Mouse (Mus musculus): Measurements from ENCODE around the gene Prox2. TPM values are rescaled to one million over a fixed set of nuclear protein-coding genes. Genes with fewer than 3 reads are reported as not detected.

Prox2 gene
- polyA plus RNA-seq, 1 experiment = 2.9 TPM

GRCm38 (mm10) chr12:85077100-85077499 is 33.5 kb downstream of the Prox2 start:
- 85% methylated on average over 3 of the region's 3 CpGs for WGBS
- Histone ChIP-seq H3K4me3 (replicated peaks; ENCODE audit: control insufficient read depth, low read depth, low read length) (no peak overlapping the region), H3K27ac (ENCODE audit: control insufficient read depth, insufficient read depth, low read depth, low read length, poor library complexity) (no peak overlapping the region), H3K4me1 (ENCODE audit: control insufficient read depth, insufficient read depth, low read length) (no peaks in the 10 kb centered on the region)
- TF ChIP-seq POLR2A (IDR thresholded peaks at IDR 0.05; ENCODE audit: borderline replicate concordance, control insufficient read depth, low read depth, low read length) (no peak), CTCF (IDR thresholded peaks at IDR 0.05; ENCODE audit: control insufficient read depth, insufficient read depth, low read length) (no peak)

- no peak for TF ChIP-seq POLR2A (IDR thresholded peaks at IDR 0.05; ENCODE audit: borderline replicate concordance, control insufficient read depth, low read depth, low read length)
- no peak for TF ChIP-seq CTCF (IDR thresholded peaks at IDR 0.05; ENCODE audit: control insufficient read depth, insufficient read depth, low read length)
- Histone ChIP-seq H3K27ac (ENCODE audit: control insufficient read depth, insufficient read depth, low read depth, low read length, poor library complexity) (no peak overlapping the region), H3K4me3 (replicated peaks; ENCODE audit: control insufficient read depth, low read depth, low read length) (no peak overlapping the region), H3K4me1 (ENCODE audit: control insufficient read depth, insufficient read depth, low read length) (no peaks in the 10 kb centered on the region)
Measured at GRCm38 (mm10) chr12:85071043-85071442, 39.5 kb downstream of the Prox2 start.

- no peak overlapping the region for H3K27ac ChIP-seq (ENCODE audit: control insufficient read depth, insufficient read depth, low read depth, low read length, poor library complexity)
- WGBS = 73% methylated on average over 6 of the region's 6 CpGs
- no peak overlapping the region for H3K4me3 ChIP-seq (replicated peaks; ENCODE audit: control insufficient read depth, low read depth, low read length)
- TF ChIP-seq POLR2A (IDR thresholded peaks at IDR 0.05; ENCODE audit: borderline replicate concordance, control insufficient read depth, low read depth, low read length) = no peak
- no peak for TF ChIP-seq CTCF (IDR thresholded peaks at IDR 0.05; ENCODE audit: control insufficient read depth, insufficient read depth, low read length)
- H3K4me1 ChIP-seq (ENCODE audit: control insufficient read depth, insufficient read depth, low read length) = no peaks in the 10 kb centered on the region
Measured at GRCm38 (mm10) chr12:85051218-85051617, 59.3 kb downstream of the Prox2 start.

Other genes starting within 250 kb of the Prox2 start
- 2.7 and 6.9 TPM in 2 replicates for gene Ltbp2, start 234.2 kb downstream of the Prox2 start, polyA plus RNA-seq (2011; ENCODE audit: insufficient read depth, insufficient read length, low replicate concordance, missing spikeins)
- gene Fcf1, start 139.9 kb downstream of the Prox2 start, polyA plus RNA-seq (2011; ENCODE audit: insufficient read depth, insufficient read length, low replicate concordance, missing spikeins) = 76.1 and 122 TPM in 2 replicates
- 16.9 and 28.6 TPM in 2 replicates for gene Arel1, start 139.9 kb downstream of the Prox2 start, polyA plus RNA-seq (2011; ENCODE audit: insufficient read depth, insufficient read length, low replicate concordance, missing spikeins)
- gene Ylpm1, start 114.4 kb downstream of the Prox2 start, polyA plus RNA-seq (2011; ENCODE audit: insufficient read depth, insufficient read length, low replicate concordance, missing spikeins) = 15.0 and 36.2 TPM in 2 replicates
- gene Dlst, start 74 bp upstream of the Prox2 start, polyA plus RNA-seq (2011; ENCODE audit: insufficient read depth, insufficient read length, low replicate concordance, missing spikeins) = 87.0 and 102 TPM in 2 replicates
- 0.63 TPM in 1 of 2 replicates, not detected in the other for gene Rps6kl1, start 40.5 kb upstream of the Prox2 start, polyA plus RNA-seq (2011; ENCODE audit: insufficient read depth, insufficient read length, low replicate concordance, missing spikeins)
- 1.6 TPM in 1 of 2 replicates, not detected in the other for gene Pgf, start 67.0 kb upstream of the Prox2 start, polyA plus RNA-seq (2011; ENCODE audit: insufficient read depth, insufficient read length, low replicate concordance, missing spikeins)
- gene Eif2b2, start 108.7 kb upstream of the Prox2 start, polyA plus RNA-seq (2011; ENCODE audit: insufficient read depth, insufficient read length, low replicate concordance, missing spikeins) = 17.0 and 32.9 TPM in 2 replicates
- 5.2 and 6.2 TPM in 2 replicates for gene Mlh3, start 159.8 kb upstream of the Prox2 start, polyA plus RNA-seq (2011; ENCODE audit: insufficient read depth, insufficient read length, low replicate concordance, missing spikeins)
- gene Acyp1, start 177.7 kb upstream of the Prox2 start, polyA plus RNA-seq (2011; ENCODE audit: insufficient read depth, insufficient read length, low replicate concordance, missing spikeins) = 8.1 and 20.6 TPM in 2 replicates
- gene Zc2hc1c, start 177.8 kb upstream of the Prox2 start, polyA plus RNA-seq (2011; ENCODE audit: insufficient read depth, insufficient read length, low replicate concordance, missing spikeins) = 0.72 TPM in 1 of 2 replicates, not detected in the other
- gene Nek9, start 228.6 kb upstream of the Prox2 start, polyA plus RNA-seq (2011; ENCODE audit: insufficient read depth, insufficient read length, low replicate concordance, missing spikeins) = 14.2 and 25.4 TPM in 2 replicates

Data from bone marrow, adult 2 months (tissue).